In genomic region chr11:119117945-119118344, GRCm38 (mm10) we compare ENCODE assay signal across 20 mouse cellular contexts. TPM values are rescaled to one million over a fixed set of nuclear protein-coding genes. Genes with fewer than 3 reads are reported as not detected.
DNase-seq lines count a peak whose midpoint lies in the region; ATAC-seq and TF ChIP-seq lines count a peak whose summit lies in the region.
"Had no signal": no experiment of that assay in that cellular context is flagged by ENCODE, and none has a peak within 500 bp of the region (broad histone marks: within the 10 kb centered on the region; RNA-seq: fewer than 3 reads in every experiment).

No protein-coding gene starts in this region.

- 59% methylated on average over 7 of the region's 7 CpGs for WGBS in forebrain, embryonic 12.5 days
- WGBS in forebrain, embryonic 15.5 days, result 55% methylated on average over 7 of the region's 7 CpGs
- WGBS in liver, adult 2 months, result 61% methylated on average over 7 of the region's 7 CpGs
- WGBS in liver, embryonic 12.5 days (ENCODE audit: insufficient replicate concordance), result 50% methylated on average over 7 of the region's 7 CpGs

- H3K9ac ChIP-seq in forebrain, embryonic 12.5 days, result no peak overlapping the region
- no peak overlapping the region for H3K9ac ChIP-seq in forebrain, embryonic 15.5 days (replicated peaks)
- H3K9ac ChIP-seq in liver, adult 2 months (ENCODE audit: low read depth, low read length), result no peak overlapping the region
- H3K9ac ChIP-seq in liver, embryonic 12.5 days, result no peak overlapping the region
- H3K9ac ChIP-seq: hindbrain, embryonic 15.5 days had no signal

- H3K27me3 ChIP-seq in forebrain, embryonic 12.5 days, result peaks cover 12% of the 10 kb centered on the region
- H3K27me3 ChIP-seq in forebrain, embryonic 15.5 days, result no peaks in the 10 kb centered on the region
- peaks cover 1% of the 10 kb centered on the region; the same call in 1 of the 2 replicates for H3K27me3 ChIP-seq in liver, adult 2 months (ENCODE audit: control insufficient read depth, insufficient read depth, low read length)
- peaks cover 50% of the 10 kb centered on the region for H3K27me3 ChIP-seq in liver, embryonic 12.5 days (replicated peaks)
- H3K27me3 ChIP-seq: hindbrain, embryonic 15.5 days; neural tube, embryonic 12.5 days had no signal

- peak; percentile 38 for DNase-seq in liver, adult 2 months (ENCODE audit: extremely low read depth, low read depth, low spot score)
- peak; percentile 28 for DNase-seq in adrenal gland, postnatal 25 days
- peak; percentile 38 for DNase-seq in induced T-regulatory cell, adult 2 months (ENCODE audit: low read depth)
- no peak for DNase-seq in layer of hippocampus, adult 9-11 months
- DNase-seq: cerebellum, adult 9-10 months; gastrocnemius, postnatal 36 days; heart, postnatal 10 days; kidney, adult 18-20 months; kidney, postnatal 10 days; layer of hippocampus, postnatal 36 days; liver; lung, adult 18-20 months; lung, postnatal 14 days; thymus, postnatal 14 days had no signal

- peaks cover 19% of the 10 kb centered on the region for H3K4me1 ChIP-seq in forebrain, embryonic 12.5 days
- H3K4me1 ChIP-seq in forebrain, embryonic 15.5 days, result peaks cover 13% of the 10 kb centered on the region; the same call in 1 of the 2 replicates
- no peaks in the 10 kb centered on the region for H3K4me1 ChIP-seq in liver, adult 2 months (ENCODE audit: control insufficient read depth, insufficient read depth, low read length)
- H3K4me1 ChIP-seq in liver, embryonic 12.5 days, result no peaks in the 10 kb centered on the region

- H3K4me2 ChIP-seq in forebrain, embryonic 12.5 days, result no peak overlapping the region
- no peak overlapping the region for H3K4me2 ChIP-seq in forebrain, embryonic 15.5 days (replicated peaks)
- no peak overlapping the region for H3K4me2 ChIP-seq in liver, embryonic 12.5 days
- H3K4me2 ChIP-seq: hindbrain, embryonic 15.5 days; neural tube, embryonic 12.5 days had no signal

- no peak for ATAC-seq in forebrain, embryonic 12.5 days (ENCODE audit: low FRiP score)
- no peak for ATAC-seq in forebrain, embryonic 15.5 days (replicated peaks)
- ATAC-seq in liver, embryonic 12.5 days, result no peak
- ATAC-seq: forebrain, embryonic 14.5 days had no signal

- no peak for TF ChIP-seq CTCF in liver, adult 2 months (IDR thresholded peaks at IDR 0.05; ENCODE audit: low read depth, low read length)

- H3K79me2 ChIP-seq in liver, adult 2 months (ENCODE audit: control insufficient read depth, insufficient read depth, low read length), result no peaks in the 10 kb centered on the region

- no peaks in the 10 kb centered on the region for H3K36me3 ChIP-seq in forebrain, embryonic 12.5 days (replicated peaks)
- H3K36me3 ChIP-seq in forebrain, embryonic 15.5 days, result no peaks in the 10 kb centered on the region
- H3K36me3 ChIP-seq in liver, adult 2 months (ENCODE audit: control insufficient read depth, insufficient read depth, low read length), result no peaks in the 10 kb centered on the region
- no peaks in the 10 kb centered on the region for H3K36me3 ChIP-seq in liver, embryonic 12.5 days
- H3K36me3 ChIP-seq: hindbrain, embryonic 15.5 days; neural tube, embryonic 12.5 days had no signal

- H3K4me3 ChIP-seq in forebrain, embryonic 12.5 days (replicated peaks), result no peak overlapping the region
- H3K4me3 ChIP-seq in forebrain, embryonic 15.5 days, result no peak overlapping the region
- H3K4me3 ChIP-seq in liver, adult 2 months (ENCODE audit: insufficient read depth, low read depth, low read length), result no peak overlapping the region
- H3K4me3 ChIP-seq in liver, embryonic 12.5 days, result no peak overlapping the region
- H3K4me3 ChIP-seq: hindbrain, embryonic 15.5 days; neural tube, embryonic 12.5 days had no signal

- 0 out of 2 replicates have a peak overlapping the region, but pooled peaks have one; percentile 22 for H3K27ac ChIP-seq in forebrain, embryonic 12.5 days
- H3K27ac ChIP-seq in forebrain, embryonic 15.5 days (replicated peaks), result no peak overlapping the region
- no peak overlapping the region for H3K27ac ChIP-seq in liver, adult 2 months (replicated peaks; ENCODE audit: insufficient read depth, low read depth, low read length)
- H3K27ac ChIP-seq in liver, embryonic 12.5 days, result no peak overlapping the region
- H3K27ac ChIP-seq: hindbrain, embryonic 15.5 days; neural tube, embryonic 12.5 days had no signal

- no peaks in the 10 kb centered on the region for H3K9me3 ChIP-seq in forebrain, embryonic 12.5 days
- H3K9me3 ChIP-seq in forebrain, embryonic 15.5 days, result no peaks in the 10 kb centered on the region
- no peaks in the 10 kb centered on the region for H3K9me3 ChIP-seq in liver, embryonic 12.5 days (replicated peaks)
- H3K9me3 ChIP-seq: hindbrain, embryonic 15.5 days; neural tube, embryonic 12.5 days had no signal

- TF ChIP-seq POLR2A in liver, adult 2 months (IDR thresholded peaks at IDR 0.05; ENCODE audit: extremely low read depth, insufficient read depth, low read length), result no peak

RNA-seq across cellular contexts. Expression of gene Cbx4, which starts 31.9 kb away (rescaled TPM):
- polyA plus RNA-seq in forebrain, embryonic 12.5 days (2016; fragmentation: Nextera tagmentation; extraction: Ambion mirVana), result 12.7 and 14.5 TPM in 2 replicates
- polyA plus RNA-seq in forebrain, embryonic 15.5 days (2015; fragmentation: Nextera tagmentation; extraction: Ambion mirVana), result 15.5 and 16.5 TPM in 2 replicates
- total RNA-seq in liver, adult 2 months (2014; rRNA removed), result 2.8 and 2.9 TPM in 2 replicates
- polyA plus RNA-seq in liver, adult 2 months (2012; rRNA removed), result 7.9 and 8.2 TPM in 2 replicates
- polyA plus RNA-seq in liver, embryonic 12.5 days (2016; fragmentation: Nextera tagmentation; extraction: Ambion mirVana), result 3.2 and 3.3 TPM in 2 replicates
- 100 and 121 TPM in 2 replicates for total RNA-seq in adrenal gland, postnatal 25 days (2021)
